Mouse (Mus musculus): ENCODE measurements around the gene Fam187b.
"Not testable (repeated sequence)": the region's sequence is repeated elsewhere in the genome, so short reads cannot be mapped to it uniquely, and the experiment has no call there.

Gene Fam187b

GRCm38 (mm10) chr7:30973501-30974289 lies at the start of gene Fam187b:
Gene Fam187b (plus strand): TSS chr7:30973790.
- DNase-seq (ENCODE audit: low read depth, low spot score), result peak; percentile 92

GRCm38 (mm10) chr7:30924071-30924470 lies 49.5 kb upstream of the Fam187b start:
- DNase-seq (ENCODE audit: low read depth, low spot score), result no peak

- DNase-seq (ENCODE audit: low read depth, low spot score), result not testable (repeated sequence)
Measured at GRCm38 (mm10) chr7:30924581-30924980, 49.0 kb upstream of the Fam187b start, which contains the start of gene Hamp2. Gene Hamp2 (minus strand): TSS chr7:30924681.

- DNase-seq (ENCODE audit: low read depth, low spot score), result not testable (repeated sequence)
Measured at GRCm38 (mm10) chr7:30935422-30936099, 38.0 kb upstream of the Fam187b start.

GRCm38 (mm10) chr7:30940070-30940469 lies 33.5 kb upstream of the Fam187b start:
- DNase-seq (ENCODE audit: low read depth, low spot score), result not testable (repeated sequence)

GRCm38 (mm10) chr7:30942365-30942764 lies 31.2 kb upstream of the Fam187b start:
- DNase-seq (ENCODE audit: low read depth, low spot score), result not testable (repeated sequence)

- no peak for DNase-seq (ENCODE audit: low read depth, low spot score)
Measured at GRCm38 (mm10) chr7:30943909-30944635, 29.5 kb upstream of the Fam187b start, which contains the start of gene Hamp. Gene Hamp (minus strand): TSS chr7:30944032.

GRCm38 (mm10) chr7:30944706-30945105 lies 28.9 kb upstream of the Fam187b start:
- not testable (repeated sequence) for DNase-seq (ENCODE audit: low read depth, low spot score)

- not testable (repeated sequence) for DNase-seq (ENCODE audit: low read depth, low spot score)
Measured at GRCm38 (mm10) chr7:30945466-30945865, 28.1 kb upstream of the Fam187b start.

- DNase-seq (ENCODE audit: low read depth, low spot score), result no peak
Measured at GRCm38 (mm10) chr7:30945876-30946275, 27.7 kb upstream of the Fam187b start.

- not testable (repeated sequence) for DNase-seq (ENCODE audit: low read depth, low spot score)
Measured at GRCm38 (mm10) chr7:30949902-30950301, 23.7 kb upstream of the Fam187b start.

GRCm38 (mm10) chr7:30952441-30953265 lies 20.9 kb upstream of the Fam187b start:
- DNase-seq (ENCODE audit: low read depth, low spot score), result no peak

GRCm38 (mm10) chr7:30953459-30953858 lies 20.1 kb upstream of the Fam187b start:
- no peak for DNase-seq (ENCODE audit: low read depth, low spot score)

GRCm38 (mm10) chr7:30954036-30954435 lies 19.6 kb upstream of the Fam187b start:
- DNase-seq (ENCODE audit: low read depth, low spot score), result no peak

GRCm38 (mm10) chr7:30954971-30955520 lies 18.5 kb upstream of the Fam187b start:
- no peak for DNase-seq (ENCODE audit: low read depth, low spot score)

- peak; percentile 83 for DNase-seq (ENCODE audit: low read depth, low spot score)
Measured at GRCm38 (mm10) chr7:30955584-30956356, 17.8 kb upstream of the Fam187b start.

GRCm38 (mm10) chr7:30956357-30956751 lies 17.2 kb upstream of the Fam187b start:
- DNase-seq (ENCODE audit: low read depth, low spot score), result no peak

- peak; percentile 64 for DNase-seq (ENCODE audit: low read depth, low spot score)
Measured at GRCm38 (mm10) chr7:30956756-30957366, 16.7 kb upstream of the Fam187b start, which contains the start of gene Usf2. Gene Usf2 (minus strand): TSS chr7:30956803.

GRCm38 (mm10) chr7:30957367-30957783 lies 16.2 kb upstream of the Fam187b start:
- DNase-seq (ENCODE audit: low read depth, low spot score), result peak; percentile 89

All from forelimb bud, embryonic 11.5 days (tissue).